Mouse (Mus musculus) liver, embryonic 14.5 days (tissue): ENCODE measurements around the gene Tent5b.

Experiments used
- CTCF ChIP-seq: IDR thresholded peaks from 2 replicates; pipeline ENCODE4 v1.5.1; 2016; ENCODE audit warnings: antibody characterized with exemption, low read depth, control low read depth
- EP300 ChIP-seq: IDR thresholded peaks from 2 replicates; pipeline ENCODE4 v1.6.1; 2016; ENCODE audit warnings: antibody characterized with exemption, low read depth

DNA sequence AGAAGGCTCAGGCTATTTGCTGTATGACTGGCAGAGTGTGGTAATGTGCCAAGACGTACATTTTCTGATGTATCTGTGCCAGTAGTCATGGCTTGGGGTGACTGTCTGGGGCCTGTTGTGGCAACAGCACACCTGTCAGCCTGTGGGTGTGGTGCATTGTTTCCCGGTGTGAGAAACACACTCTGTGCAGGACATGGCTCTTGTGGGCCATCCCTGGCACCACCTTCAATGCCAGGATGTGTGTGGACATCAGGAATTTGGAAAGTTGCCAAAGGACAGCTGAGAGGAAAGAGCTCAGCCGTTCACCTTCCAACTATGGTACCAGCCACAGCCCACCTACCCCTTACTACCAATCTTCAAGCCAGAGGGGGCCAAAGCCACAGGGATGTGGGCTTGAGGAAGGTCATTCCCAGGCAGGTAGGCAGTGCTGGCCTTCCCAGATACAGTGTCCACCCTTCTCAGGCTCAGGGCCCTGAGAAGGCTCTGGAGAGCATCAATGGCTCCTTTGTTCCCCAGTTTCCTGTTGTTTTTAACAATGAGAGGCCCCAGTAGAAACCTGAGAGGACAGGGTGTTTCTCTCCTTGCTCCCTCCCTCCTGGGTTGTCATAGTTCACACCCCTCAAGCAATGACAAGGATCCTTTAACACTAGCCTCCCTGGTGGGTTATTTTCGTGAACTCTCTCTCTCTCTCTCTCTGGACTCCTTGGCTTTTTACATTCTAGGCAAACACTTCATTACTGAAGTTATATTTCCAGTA, 9.7 kb downstream of the Tent5b start:
- TF ChIP-seq CTCF (no peak), EP300 (no peak)
